Mouse (Mus musculus) fat pad, adult 2 months (tissue): ENCODE measurements around the gene Pnma3.
"Not testable (repeated sequence)": the region's sequence is repeated elsewhere in the genome, so short reads cannot be mapped to it uniquely, and the experiment has no call there.

ENCODE experiments used
- DNase-seq: peaks from one replicate; pipeline ENCODE4 v3.0.0-alpha.2; 2011; ENCODE audit warnings: low read depth, low spot score; ENCODE audit errors: extremely low read depth

Pnma3 gene

DNA sequence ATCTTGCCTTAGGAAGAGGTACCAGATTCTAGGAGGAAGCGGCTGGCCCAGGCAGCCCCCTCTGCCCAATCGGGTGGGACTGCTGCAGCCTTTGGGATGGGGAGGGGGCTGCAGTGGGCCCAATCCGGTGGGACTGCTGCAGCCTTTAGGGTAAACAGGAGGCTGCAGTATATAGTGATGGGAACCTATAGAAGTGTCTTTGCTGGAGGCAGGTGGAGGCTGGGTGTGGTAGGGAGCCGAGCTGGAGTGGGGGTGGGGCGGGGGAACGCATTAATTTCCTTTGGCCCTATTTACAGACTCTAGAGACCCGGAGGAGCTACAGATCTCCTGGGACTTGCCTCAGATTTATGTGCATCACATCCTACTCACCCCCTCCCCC lies at the start of gene Pnma3:
TSS of gene Pnma3 (plus strand) at position 373 of the 379 bp plus-strand sequence.
- no peak for DNase-seq

DNA sequence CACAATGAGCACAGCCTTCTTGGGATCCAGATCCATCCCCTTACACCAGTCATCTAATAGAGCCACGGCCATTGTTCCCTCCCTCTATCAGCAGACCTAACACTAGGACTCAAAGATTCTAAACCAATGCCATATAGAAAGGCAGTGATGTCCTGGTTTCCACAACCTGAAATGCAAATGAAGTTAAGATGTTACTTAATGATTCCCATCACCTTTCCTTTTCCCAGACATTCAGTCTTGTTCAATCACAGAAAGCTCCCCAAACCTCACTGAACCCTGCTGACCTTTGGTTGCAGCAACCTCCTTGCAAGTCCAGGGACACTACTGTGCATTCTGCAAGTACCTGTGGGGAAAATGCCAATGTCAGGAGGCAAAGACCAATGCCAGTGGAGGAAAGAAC lies 27.6 kb upstream of the Pnma3 start, which contains the start of gene Pnma5:
TSS of gene Pnma5 (minus strand) at position 101 of the 400 bp plus-strand sequence.
- no peak for DNase-seq

DNA sequence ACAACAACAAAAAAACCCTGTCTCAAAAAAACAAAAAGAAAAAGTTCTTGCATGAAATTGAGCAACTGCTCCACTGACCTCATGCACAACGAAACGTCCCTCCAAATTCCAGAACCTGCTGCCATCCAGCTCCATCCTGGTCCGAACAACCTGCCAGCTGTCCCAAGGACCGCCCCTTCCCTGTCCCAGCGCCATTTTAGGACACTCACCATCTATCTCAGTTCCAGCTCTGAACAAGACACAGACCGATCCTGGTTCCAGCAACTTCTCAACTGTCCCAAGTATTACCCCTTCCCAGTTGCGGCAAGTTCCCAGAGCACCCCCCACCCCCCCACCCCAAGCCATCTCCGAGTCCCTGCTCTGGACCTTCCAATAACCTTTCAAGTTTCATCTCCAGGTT lies 25.8 kb upstream of the Pnma3 start:
- DNase-seq, result no peak

DNA sequence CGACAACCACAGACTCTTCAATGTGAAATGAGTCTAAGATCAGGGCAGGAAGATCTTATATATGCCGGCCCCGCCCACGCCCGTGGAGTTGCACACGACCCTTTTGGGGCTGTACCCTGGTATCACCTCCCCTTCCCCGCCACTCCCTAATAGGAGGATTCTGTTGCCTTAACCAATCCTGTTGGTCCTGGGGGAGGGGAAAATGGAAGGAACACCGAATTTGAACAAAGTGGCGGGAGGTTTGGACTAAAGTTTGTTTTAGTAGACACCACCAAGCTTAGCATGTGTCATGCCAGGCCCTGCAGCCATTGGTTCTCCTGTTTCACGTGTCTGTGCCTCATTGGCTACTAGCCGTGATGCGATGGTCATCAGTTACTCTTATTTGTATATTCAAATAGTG lies 24.9 kb upstream of the Pnma3 start:
- no peak for DNase-seq

GRCm38 (mm10) chrX:73053860-73054563 lies 10.6 kb upstream of the Pnma3 start:
- no peak for DNase-seq

DNA sequence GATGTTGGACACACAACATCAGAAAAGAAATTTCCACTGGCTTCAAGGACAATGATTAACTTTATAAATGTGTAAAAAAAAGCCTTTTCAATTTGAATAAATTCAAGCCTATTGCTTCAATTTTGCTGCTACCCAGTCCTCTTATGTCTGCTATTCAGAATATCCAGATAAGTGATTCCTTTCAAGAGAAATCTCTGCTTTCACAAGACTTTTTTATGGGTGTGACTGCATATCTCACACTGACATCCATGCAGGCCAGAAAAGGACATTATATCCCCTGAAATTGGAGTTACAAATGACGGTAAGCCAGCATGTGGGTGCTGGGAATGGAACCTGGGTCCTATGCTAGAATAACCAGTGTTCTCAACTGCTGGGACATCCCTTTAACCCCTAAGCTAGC lies 3.1 kb upstream of the Pnma3 start:
- DNase-seq, result no peak

DNA sequence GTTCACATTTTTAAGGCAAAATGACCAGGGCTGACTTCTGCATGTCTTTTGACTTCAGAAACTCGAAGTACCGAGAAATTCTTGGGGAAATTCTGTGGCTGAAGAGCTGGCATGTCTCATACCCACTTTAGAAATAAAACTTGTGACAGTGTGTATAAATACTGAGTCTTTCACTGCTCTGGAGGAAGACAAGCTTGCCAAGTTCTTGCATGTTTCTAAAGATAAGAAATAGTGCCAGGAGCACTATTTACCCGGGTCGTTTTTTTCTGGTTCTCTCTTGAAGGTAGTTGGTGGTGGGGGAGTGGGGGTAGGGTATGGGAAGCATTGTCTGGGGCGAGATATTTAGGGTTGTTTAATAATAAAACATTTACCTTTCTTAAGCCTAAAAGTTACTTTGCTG lies 2.3 kb upstream of the Pnma3 start:
- DNase-seq, result no peak

- DNase-seq, result no peak
Measured at GRCm38 (mm10) chrX:73063512-73064414, 824 bp upstream of the Pnma3 start.

DNA sequence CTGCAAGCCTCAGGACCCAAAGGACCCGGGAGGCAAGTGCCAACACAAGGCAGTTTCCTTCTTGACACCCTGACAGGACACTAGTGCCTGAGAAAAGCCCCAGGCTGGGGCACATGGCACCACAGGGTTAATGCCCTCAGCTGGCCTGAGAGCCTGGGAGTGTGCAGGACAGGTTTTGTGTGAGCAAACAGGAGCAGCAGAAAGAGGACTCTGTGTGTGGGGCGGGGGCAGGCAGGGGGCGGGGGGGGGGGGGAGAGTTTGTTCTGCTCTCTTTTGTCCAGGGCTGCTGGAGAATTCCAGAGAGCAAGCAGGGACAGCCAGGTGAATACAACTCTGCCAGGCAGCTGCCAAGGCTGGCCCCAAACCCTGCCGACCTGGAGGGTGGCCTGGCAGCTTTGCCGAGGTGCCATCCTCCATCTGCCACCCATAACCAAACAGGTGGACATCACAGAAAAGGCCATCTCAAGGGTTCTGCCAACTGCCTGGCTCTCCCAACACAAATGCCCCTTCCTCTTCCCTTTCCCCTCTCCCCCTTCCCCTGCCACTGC lies 2.3 kb downstream of the Pnma3 start:
- DNase-seq, result not testable (repeated sequence)

DNA sequence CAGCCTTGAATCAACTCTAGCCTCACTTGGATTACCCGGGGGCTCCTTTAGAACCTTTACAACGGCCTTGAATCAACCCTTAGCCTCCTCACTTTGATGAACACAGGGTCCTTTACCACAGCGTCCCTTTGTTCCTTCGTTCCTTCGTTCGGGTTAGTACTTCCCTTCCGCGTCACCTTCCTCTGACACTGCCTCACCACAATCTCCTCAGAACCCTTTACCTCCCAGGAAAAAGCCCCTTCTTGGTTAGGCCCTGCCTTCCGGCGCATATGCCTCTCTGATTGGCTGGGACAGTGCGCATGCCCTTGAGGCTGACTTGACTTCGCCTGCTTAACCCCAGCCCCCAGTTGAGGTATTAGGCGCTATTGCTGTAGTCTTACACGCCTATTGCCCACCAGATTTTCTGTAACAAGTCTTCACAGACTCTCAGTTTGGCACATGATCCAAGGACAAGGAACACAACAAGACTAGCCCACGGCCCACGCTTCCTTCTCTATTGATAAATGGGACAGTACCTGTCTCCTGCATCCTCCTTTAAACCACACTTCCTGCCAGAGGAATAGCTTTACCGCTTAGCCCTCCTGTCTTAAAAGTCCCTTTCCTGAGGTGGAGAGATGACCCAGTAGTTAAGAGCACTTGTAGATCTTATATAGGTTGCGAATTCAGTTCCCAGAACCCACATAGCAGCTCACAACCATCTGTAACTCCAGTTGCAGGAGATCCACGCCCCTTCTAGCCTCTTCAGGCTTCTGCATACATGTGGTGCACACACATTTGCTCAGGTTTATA lies 17.9 kb downstream of the Pnma3 start, which contains the start of gene Xlr4a:
TSS of gene Xlr4a (minus strand) at position 212 of the 789 bp plus-strand sequence.
- DNase-seq, result not testable (repeated sequence)

DNA sequence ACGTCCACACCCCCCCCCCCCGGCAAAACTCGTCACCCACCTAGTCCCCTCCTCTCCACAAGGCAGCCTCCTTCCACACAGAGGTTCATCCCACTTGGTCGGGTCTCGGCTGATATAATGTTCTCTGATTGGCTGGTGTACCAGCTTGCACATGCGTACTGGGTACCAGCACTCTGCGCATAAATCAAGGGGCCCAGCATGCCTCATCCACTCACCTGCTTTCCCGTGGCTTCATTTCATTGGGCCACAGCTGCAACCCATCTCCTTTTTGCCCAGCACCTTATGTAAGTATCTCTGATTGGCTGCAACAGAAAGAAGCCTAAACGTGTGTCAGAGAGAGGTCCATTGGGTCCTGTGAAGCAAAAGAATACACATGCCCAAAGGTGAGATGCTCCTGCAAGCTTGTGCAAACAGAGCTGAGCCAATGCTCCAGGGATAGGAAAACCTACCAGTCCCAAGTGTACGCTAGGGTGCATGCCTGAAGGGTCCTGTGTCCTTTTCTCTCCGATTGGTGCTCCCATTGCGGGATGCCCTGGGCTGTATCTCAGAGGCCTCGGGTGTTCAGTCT lies 32.4 kb downstream of the Pnma3 start, which contains the start of gene Xlr3a:
TSS of gene Xlr3a (minus strand) at position 155 of the 568 bp plus-strand sequence.
- DNase-seq, result not testable (repeated sequence)

GRCm38 (mm10) chrX:73116747-73117146 lies 52.2 kb downstream of the Pnma3 start, which contains the start of gene Gm14685:
Gene Gm14685 (plus strand): TSS chrX:73117047.
- DNase-seq, result not testable (repeated sequence)
